Mouse (Mus musculus) frontal cortex, postnatal 25 days (tissue): ENCODE measurements around the gene Prl8a8.

Source experiments
- DNase-seq, 2 experiments: peaks; one replicate each; pipeline ENCODE4 v3.0.0; 2022; ENCODE audit warnings: low spot score in 2 of 2

Prl8a8 gene

GRCm38 (mm10) chr13:27513117-27513516 lies at the start of gene Prl8a8:
Gene Prl8a8 (minus strand): TSS chr13:27513217.
- DNase-seq = no peak

- no peak for DNase-seq
These were observed 40.3 kb upstream of the Prl8a8 start for GRCm38 (mm10) chr13:27553336-27553735.

GRCm38 (mm10) chr13:27523156-27523555 lies 10.1 kb upstream of the Prl8a8 start:
- no peak for DNase-seq

GRCm38 (mm10) chr13:27507645-27508044 lies 5.4 kb downstream of the Prl8a8 start:
- no peak for DNase-seq
